Comparison of ENCODE assay signal across 24 mouse cellular contexts in genomic region chr6:23873812-23874211, GRCm38 (mm10). TPM values are rescaled to one million over a fixed set of nuclear protein-coding genes. Genes with fewer than 3 reads are reported as not detected.
DNase-seq lines count a peak whose midpoint lies in the region; ATAC-seq and TF ChIP-seq lines count a peak whose summit lies in the region.
"Had no signal": no experiment of that assay in that cellular context is flagged by ENCODE, and none has a peak within 500 bp of the region (broad histone marks: within the 10 kb centered on the region; RNA-seq: fewer than 3 reads in every experiment).

No protein-coding gene starts in this region.

- TF ChIP-seq CTCF in forebrain, postnatal 0 days (IDR thresholded peaks at IDR 0.05; ENCODE audit: low read depth) = no peak

- DNase-seq in forebrain, postnatal 0 days = no peak
- DNase-seq in brain, adult 2 months (ENCODE audit: low read depth, low spot score) = peak; percentile 95
- peak; percentile 86 to 91 for DNase-seq in cerebellum, adult 18-20 months
- peak; percentile 90 to 94 for DNase-seq in cerebellum, postnatal 10 days
- no peak for DNase-seq in layer of hippocampus, adult 18-20 months (ENCODE audit: low spot score in 2 of 2)
- DNase-seq in adrenal gland, postnatal 14 days = no peak
- DNase-seq in layer of hippocampus, postnatal 36 days = no peak
- DNase-seq: adrenal gland, postnatal 10 days; heart, adult 2 months; heart, postnatal 10 days; kidney, adult 9 months; kidney, postnatal 10 days; liver, postnatal 0 days; lung, postnatal 4 days had no signal

- no peak overlapping the region for H3K4me3 ChIP-seq in forebrain, postnatal 0 days (ENCODE audit: low read depth, low read length)
- H3K4me3 ChIP-seq in forebrain, embryonic 12.5 days (replicated peaks) = no peak overlapping the region
- H3K4me3 ChIP-seq: forebrain, embryonic 15.5 days; heart, adult 2 months; heart, embryonic 13.5 days; hindbrain, embryonic 10.5 days; liver, embryonic 12.5 days; megakaryocyte, embryonic 14.5 days; midbrain, embryonic 13.5 days had no signal

- H3K9ac ChIP-seq in forebrain, postnatal 0 days = no peak overlapping the region
- H3K9ac ChIP-seq in forebrain, embryonic 12.5 days = no peak overlapping the region
- H3K9ac ChIP-seq: forebrain, embryonic 15.5 days; heart, embryonic 13.5 days; liver, embryonic 12.5 days; liver, postnatal 0 days; midbrain, embryonic 13.5 days had no signal

- H3K9me3 ChIP-seq in forebrain, postnatal 0 days (ENCODE audit: low read length) = no peaks in the 10 kb centered on the region
- H3K9me3 ChIP-seq in forebrain, embryonic 12.5 days = no peaks in the 10 kb centered on the region
- H3K9me3 ChIP-seq: forebrain, embryonic 15.5 days; G1E; heart, embryonic 13.5 days; hindbrain, embryonic 10.5 days; liver, embryonic 12.5 days; megakaryocyte, embryonic 14.5 days; midbrain, embryonic 13.5 days had no signal

- H3K27ac ChIP-seq in forebrain, postnatal 0 days (ENCODE audit: low read depth, low read length) = no peak overlapping the region
- no peak overlapping the region for H3K27ac ChIP-seq in forebrain, embryonic 12.5 days
- H3K27ac ChIP-seq: forebrain, embryonic 15.5 days; heart, adult 2 months; heart, embryonic 13.5 days; hindbrain, embryonic 10.5 days; liver, embryonic 12.5 days; midbrain, embryonic 13.5 days had no signal

- 75% methylated on average over 4 of the region's 4 CpGs for WGBS in forebrain, postnatal 0 days
- 85% methylated on average over 4 of the region's 4 CpGs for WGBS in forebrain, embryonic 12.5 days

- ATAC-seq in forebrain, postnatal 0 days = peak; percentile 20; the same call in 1 of the 2 replicates
- ATAC-seq in forebrain, embryonic 12.5 days (ENCODE audit: low FRiP score) = no peak
- ATAC-seq: forebrain, embryonic 15.5 days; intestine, postnatal 0 days; liver, embryonic 12.5 days; liver, postnatal 0 days; midbrain, embryonic 13.5 days had no signal

- H3K36me3 ChIP-seq in forebrain, postnatal 0 days (ENCODE audit: insufficient read depth) = no peaks in the 10 kb centered on the region
- H3K36me3 ChIP-seq in forebrain, embryonic 12.5 days (replicated peaks) = no peaks in the 10 kb centered on the region
- H3K36me3 ChIP-seq: forebrain, embryonic 15.5 days; G1E; heart, embryonic 13.5 days; hindbrain, embryonic 10.5 days; liver, embryonic 12.5 days; midbrain, embryonic 13.5 days had no signal

- no peak overlapping the region for H3K4me2 ChIP-seq in forebrain, postnatal 0 days (ENCODE audit: low read depth)
- H3K4me2 ChIP-seq in forebrain, embryonic 12.5 days = no peak overlapping the region
- H3K4me2 ChIP-seq: forebrain, embryonic 15.5 days; heart, embryonic 13.5 days; liver, embryonic 12.5 days; midbrain, embryonic 13.5 days had no signal

- no peaks in the 10 kb centered on the region for H3K27me3 ChIP-seq in forebrain, postnatal 0 days (ENCODE audit: insufficient read depth, low read length)
- peaks cover 20% of the 10 kb centered on the region for H3K27me3 ChIP-seq in forebrain, embryonic 12.5 days
- H3K27me3 ChIP-seq: forebrain, embryonic 15.5 days; heart, embryonic 13.5 days; liver, embryonic 12.5 days; megakaryocyte, embryonic 14.5 days; midbrain, embryonic 13.5 days had no signal

- H3K4me1 ChIP-seq in forebrain, postnatal 0 days (ENCODE audit: insufficient read depth) = no peaks in the 10 kb centered on the region
- H3K4me1 ChIP-seq in forebrain, embryonic 12.5 days = peaks cover 9% of the 10 kb centered on the region; the same call in 1 of the 2 replicates
- H3K4me1 ChIP-seq: heart, embryonic 13.5 days; hindbrain, embryonic 10.5 days; liver, embryonic 12.5 days; megakaryocyte, embryonic 14.5 days had no signal

RNA-seq across cellular contexts. Expression of gene Cadps2, which starts 34.6 kb away (rescaled TPM):
- 24.8 and 26.5 TPM in 2 replicates for total RNA-seq in forebrain, postnatal 0 days (2014; rRNA removed)
- 4.8 and 7.0 TPM in 2 replicates for polyA plus RNA-seq in forebrain, postnatal 0 days (2015; fragmentation: Nextera tagmentation; extraction: Ambion mirVana)
- polyA plus RNA-seq in forebrain, embryonic 12.5 days (2016; fragmentation: Nextera tagmentation; extraction: Ambion mirVana) = 4.0 and 4.2 TPM in 2 replicates
- total RNA-seq in layer of hippocampus, adult 18-20 months (2021) = 10 to 100 TPM; 86.9 to 89.0 TPM
- total RNA-seq in adrenal gland, postnatal 14 days (2021) = 4.0 and 4.4 TPM in 2 replicates
- 10 to 100 TPM; 76.9 to 79.9 TPM for total RNA-seq in layer of hippocampus, postnatal 36 days (2021)
- total RNA-seq: monocyte, adult 5-6 weeks had no signal
- polyA plus RNA-seq: G1E had no signal

Comparison
In these comparisons a context has a peak if more than half of its experiments do, and no peak if none do; other contexts are left out.
1. DNase-seq: peak in brain, adult 2 months (single experiment), cerebellum, adult 18-20 months (2 of 2) and cerebellum, postnatal 10 days (2 of 2); none in forebrain, postnatal 0 days (single experiment), layer of hippocampus, adult 18-20 months (0 of 2), adrenal gland, postnatal 14 days (single experiment) and layer of hippocampus, postnatal 36 days (0 of 2).